Mouse (Mus musculus) A20 (cell line): ENCODE measurements at regions not wholly inside any gene's neighbourhood (a gene's known extent, or its start where the extent isn't known, plus 50 kb on each side); places are given as distances from the start of the nearest gene placed in this dataset.

Experiments used
- DNase-seq: peaks from one replicate; pipeline ENCODE4 v3.0.0-alpha.2; 2011; ENCODE audit warnings: low read depth, low spot score

DNA sequence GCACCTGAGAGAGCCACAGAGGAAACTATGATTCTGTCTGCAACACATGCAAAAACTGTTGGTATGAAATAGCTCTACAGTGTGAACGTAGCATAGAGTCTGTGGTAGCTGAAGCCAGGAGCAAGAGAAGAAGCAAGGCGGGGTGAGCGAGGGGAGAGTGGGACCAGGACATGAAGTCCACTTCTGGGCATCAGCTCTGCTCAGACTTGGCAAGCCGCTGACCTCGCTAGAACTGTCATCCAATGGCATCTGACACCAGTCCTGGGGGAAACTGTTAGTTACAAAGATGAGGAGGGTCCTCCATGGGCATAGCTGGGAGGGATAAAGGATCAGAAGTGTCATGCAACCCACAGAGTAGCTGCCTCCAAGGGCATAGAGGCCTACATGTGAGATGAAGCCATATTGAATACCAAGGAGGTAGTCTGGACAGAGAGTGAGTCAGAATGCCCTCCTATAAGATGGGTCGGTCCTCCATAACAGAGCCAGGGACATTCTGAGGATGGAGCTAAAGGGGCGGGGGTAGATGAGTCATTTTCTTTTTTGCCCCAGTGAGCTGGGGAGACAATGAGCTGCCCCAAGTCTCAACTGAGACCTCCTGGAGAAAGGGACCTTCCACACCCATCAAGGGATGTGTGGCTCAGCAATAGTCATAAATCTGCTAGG lies 102.0 kb downstream of the 1810010D01Rik start:
- no peak for DNase-seq

DNA sequence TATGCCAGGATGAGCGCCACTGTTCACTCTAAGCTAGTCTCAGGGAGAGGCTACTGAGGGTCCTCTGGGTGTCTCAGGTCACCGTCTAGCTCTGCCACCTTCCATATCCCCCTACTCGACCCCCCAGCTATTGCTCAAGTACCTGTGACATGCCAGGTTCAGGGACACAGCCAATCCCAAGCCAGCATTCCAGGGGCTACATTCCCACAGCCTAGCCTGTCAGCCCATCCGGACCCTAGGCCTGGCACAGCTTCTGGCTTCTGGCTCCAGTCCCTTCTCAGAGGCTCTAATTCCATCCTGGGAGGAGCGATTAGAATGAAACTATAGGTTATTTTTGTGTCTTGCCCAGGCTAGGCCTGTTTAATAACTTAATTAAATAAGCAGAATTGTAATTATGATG lies 105.2 kb downstream of the 1810010D01Rik start:
- DNase-seq = no peak

DNA sequence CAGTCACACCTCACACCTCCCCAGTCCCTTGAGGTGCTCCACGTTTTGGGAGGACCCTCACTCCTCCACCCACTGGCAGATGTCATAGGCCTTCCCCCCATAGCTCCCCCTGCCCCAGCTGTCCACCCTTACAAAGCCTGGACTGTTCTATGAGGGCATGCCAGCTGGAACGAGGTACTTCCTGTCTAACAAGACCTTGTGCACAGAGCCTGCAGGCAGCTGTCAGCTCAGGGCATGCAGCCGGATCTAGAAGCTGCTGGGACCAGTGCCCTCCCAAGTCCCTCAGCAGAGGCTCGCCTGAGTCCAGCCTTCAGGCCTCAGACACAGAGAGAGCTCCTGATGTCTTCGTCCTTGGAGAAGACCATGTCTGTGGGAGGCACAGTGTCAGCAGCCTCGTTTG lies 105.7 kb downstream of the 1810010D01Rik start:
- DNase-seq = no peak

DNA sequence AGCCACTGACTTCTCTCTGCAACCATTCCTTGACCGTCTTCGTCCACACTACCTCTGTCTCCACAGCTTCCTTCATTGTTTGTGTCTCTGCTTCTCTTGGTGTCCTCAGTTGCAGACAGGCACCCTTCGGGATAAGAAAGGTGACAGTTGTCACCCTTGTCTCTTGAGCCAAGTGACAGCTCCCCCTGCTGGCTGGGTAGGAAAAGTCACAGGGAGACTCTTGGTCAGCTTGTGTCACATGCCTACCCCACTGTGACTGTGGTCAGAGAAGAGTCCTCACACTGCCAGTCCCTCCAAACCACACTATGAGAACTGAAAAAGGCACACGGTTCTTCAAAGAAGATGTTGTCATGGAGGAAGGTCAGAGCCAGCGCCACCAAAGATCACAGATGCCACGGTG lies 109.6 kb downstream of the 1810010D01Rik start:
- DNase-seq = peak; percentile 41

DNA sequence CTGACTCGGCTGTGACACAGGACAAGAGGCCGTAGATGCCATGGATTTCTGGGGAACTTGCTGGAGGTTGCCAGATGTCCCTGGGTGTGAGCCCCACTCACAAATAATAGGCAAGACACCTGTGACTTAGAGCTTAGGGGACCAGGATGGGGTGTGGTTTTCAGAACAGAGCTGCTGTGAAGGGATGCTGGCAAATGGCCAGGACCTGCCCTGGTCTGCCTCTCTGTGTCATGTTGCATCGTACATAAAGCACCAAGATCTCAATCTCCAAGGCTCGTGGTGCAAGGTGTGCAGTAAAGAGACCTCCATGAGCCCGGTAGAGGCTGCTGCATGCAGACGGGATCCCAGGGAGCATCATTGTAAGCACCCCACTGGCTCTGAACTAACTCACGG lies 113.8 kb downstream of the 1810010D01Rik start:
- no peak for DNase-seq

DNA sequence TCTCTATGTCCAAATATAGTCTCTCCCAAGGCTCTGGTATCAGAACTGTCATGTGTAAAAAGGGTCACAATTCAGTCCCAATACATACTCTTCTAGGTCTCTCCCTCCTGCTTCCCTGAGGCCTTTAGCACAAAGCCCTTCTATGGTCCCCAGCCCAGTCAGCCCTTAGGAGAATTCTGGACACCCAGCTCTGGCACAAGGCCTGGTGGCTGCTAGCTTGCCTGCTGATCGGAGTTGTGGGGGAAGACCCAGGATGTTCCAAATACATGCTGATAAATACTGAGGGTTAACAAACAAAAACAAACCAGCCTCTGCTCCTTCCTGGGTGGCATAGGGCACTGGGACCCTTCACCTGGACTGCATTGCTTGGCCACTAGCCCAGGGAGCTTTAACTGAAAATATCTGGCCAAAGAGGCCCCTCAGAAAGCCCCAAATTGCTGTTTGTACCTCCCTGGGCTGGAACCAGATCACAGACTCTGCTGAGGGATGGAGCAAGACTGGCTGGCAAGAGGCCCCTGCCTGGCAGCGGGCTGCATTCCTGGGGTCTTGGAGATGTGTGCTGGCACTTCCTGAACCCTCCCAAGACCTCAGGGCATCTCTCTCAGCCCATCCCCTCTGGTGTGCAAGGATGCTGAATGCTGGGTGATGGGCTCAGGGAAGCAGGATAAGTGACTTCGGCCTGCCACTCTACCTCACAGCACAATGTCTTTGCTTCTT lies 114.3 kb downstream of the 1810010D01Rik start:
- no peak for DNase-seq

DNA sequence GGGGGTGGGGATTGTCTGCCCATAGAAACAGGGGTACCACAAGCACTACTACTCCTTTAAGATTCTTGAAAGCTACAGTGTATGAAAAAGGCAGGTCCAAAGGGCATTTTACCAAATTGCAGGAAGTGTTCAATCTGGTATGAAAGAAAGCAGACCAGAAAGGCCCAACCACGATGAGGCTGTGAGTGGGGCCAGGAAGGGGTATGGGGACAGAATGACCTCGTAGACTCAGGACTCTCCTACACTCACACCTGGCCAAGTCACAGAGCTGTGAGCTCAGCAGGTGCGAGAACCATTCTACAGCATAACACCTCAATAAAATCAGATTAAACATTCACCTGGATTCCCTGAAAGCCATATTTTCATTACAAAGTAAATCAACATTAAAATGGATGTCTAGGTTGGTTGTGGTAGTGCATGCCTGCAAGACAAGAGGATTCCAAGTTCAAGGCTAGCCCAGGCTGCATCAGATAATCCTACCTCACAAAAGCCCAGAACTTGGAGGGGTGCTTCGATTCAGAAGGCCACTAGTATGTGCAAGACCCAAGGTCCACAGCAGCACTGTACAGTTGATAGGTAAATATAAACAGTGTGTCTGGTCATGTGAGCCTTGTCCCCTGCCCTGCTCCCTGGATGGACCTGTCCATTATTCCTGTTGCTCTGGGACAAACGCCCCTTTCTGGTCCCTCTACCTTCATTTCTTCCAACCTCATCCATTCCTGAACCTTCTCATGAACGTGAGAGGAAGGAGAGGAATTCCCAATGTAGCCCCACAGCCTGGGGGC lies 115.3 kb downstream of the 1810010D01Rik start:
- DNase-seq = no peak

DNA sequence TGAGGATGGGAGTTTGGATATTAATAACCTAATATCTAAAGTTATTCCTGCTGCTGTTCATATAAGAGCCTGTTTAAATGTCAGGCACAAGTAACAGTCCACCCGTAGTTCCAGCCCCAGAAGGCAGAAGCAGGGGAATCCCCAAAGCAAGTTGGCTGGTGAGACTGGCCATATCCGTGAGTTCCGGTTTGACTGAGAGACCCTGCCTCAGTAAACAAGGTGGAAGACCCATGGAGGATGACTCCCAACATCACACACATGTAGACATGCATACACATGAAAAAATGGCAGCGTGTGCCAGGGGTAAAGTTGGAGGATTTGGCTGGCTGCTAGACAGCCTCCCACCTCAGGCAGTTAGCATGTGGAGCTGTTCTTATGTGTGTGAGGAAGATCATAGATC lies 117.1 kb downstream of the 1810010D01Rik start:
- no peak for DNase-seq

DNA sequence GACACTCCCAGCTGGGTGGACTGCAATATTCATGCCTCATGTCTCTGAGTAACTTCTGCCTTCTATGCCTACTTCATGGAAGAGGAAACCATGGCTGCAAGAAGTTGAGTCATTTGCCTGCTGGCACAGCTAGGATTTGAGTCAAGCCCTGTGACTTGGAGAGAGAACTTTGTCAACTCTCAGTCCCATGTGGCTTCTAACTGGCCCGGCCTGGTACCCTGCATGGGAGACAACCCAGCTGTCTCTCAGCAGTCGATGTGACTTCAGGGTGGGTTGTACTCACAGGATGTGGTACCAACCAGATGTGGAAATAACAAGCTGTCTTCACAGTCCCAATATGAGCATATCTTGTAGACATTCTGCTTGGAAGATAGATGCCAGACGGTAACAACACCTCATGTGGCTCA lies 118.6 kb downstream of the 1810010D01Rik start:
- no peak for DNase-seq

DNA sequence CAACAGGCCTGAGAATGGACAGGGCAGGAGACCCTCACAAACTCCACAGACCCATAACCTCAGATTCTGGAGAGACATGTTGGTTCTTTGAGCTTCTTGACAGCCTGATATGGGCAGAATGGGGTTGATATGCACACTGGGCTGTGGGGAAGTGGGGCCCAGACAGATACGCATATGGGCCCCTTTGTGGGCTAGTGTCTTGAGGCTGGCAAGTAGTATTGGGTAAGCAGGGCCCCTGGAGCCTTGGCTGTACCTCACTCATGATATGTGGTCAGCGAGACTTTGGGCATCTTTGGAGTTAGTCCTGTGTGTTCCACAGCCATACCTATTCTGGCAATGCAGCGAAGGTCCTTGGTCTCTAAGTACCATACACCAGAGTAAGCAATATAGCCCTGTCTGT lies 119.3 kb downstream of the 1810010D01Rik start:
- DNase-seq = no peak

DNA sequence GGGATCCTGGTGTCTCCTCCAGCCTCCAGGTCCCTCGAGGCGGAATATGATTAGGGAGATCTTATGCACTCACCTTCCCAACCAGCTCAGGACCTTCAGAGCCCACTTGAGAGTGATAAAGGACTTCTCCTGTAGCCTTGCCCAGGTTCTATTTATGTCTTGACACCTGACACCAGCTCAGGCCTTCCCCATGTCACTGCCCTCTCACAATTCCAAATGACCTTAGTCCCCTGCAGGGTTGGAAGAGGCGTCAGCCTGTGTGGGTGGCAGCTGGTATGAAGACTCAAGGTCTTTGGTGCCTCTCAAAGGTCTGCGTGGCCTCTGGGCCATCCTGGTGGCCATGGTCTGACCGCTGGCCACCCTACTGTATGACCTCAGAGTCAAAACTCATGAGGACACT lies 120.1 kb downstream of the 1810010D01Rik start:
- no peak for DNase-seq

DNA sequence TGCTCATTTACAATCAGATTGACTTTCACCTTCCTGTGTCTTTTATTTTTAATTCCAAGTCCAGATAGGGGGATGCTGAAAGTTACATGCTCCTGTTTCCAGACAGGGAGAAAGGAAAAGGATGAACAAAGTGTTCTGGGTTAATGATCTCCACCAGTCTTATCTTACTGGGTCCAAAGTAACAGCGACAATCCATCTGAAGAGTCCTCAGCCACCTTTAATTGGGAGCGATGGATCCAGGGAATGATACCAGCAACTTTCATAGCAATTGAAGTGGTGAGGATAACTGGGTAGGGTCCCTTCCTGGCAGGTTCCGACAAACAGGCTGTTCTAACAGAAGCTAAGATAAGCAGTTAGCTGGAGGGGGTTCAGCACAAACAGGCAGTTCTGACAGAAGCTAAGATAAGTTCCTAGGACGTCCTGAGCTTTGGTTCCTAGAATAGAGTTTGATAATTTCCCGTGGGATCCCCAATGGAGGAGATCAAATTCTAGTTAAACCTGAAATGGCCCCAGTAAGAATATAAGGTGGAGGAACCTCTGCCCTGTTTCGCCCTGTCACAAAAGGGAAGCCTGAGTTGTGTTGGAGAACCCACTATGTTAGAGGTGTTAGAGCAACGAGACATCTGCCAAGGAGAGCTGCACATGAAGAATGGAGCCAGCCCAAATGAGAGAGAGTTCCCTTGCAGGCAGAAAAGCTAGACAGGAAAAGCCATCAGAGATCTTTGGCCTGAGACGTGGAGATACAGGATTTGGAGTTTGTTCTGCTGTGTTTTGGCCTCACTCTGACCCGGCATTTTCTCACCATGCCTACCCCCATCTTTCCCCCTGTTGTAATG lies 124.8 kb downstream of the 1810010D01Rik start:
- no peak for DNase-seq

DNA sequence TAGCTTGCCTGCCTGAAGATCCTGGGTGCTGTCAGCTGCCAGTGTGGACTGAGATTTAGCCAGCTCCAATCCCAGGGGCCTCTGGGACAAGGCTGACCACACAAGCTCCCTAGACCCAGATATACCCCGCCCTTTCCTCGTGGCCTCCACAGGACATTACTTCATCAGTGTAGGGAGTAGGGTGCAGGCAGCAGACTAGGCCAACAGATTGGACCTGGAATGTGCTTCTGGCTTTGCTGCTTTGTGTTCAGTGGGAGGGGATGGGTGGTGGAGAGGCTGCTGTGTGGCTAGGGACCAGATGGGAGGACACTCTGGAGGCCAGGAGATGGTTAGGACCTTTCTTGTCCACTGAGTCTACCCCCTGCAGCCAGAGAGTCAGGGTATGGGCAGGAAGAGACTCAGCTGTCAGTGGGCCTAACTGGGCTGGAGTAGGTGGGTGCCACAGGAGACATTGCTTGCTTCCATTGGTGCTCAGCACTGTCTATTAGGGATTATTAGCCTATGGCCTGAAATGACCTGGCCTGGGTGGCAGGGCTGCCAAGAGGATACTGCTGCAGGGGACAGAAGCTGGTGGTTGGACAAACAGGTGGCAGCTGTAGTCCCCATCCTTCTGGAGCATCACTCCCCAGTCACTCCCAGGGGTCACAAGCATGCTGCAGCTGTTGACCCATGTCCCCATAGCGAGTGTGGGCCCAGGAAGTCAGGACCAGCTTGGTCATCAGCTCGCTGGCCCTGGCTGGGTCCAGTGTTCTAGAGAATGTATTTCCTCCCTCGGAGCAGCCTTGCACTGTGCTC lies 132.5 kb upstream of the Ccnd1 start:
- no peak for DNase-seq

DNA sequence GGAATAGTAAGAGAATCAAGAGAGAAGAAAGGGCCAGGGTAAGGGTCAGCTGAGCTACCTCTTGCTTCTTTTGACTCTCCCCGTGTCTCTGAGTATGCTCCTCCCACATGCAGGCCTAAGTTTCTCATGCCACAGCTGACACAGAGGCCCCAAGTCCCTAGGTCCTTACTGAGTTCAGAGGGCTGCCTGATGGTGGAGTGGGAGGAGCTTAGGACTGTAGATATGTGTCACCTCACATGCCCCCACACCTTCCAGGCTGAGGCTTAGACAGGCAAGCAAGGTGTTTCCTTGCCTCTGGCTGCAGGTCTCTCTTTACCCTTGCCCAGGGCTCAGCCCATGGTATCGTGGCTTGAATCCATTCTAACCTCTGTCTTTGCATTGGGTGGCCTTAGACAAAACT lies 131.8 kb upstream of the Ccnd1 start:
- no peak for DNase-seq

DNA sequence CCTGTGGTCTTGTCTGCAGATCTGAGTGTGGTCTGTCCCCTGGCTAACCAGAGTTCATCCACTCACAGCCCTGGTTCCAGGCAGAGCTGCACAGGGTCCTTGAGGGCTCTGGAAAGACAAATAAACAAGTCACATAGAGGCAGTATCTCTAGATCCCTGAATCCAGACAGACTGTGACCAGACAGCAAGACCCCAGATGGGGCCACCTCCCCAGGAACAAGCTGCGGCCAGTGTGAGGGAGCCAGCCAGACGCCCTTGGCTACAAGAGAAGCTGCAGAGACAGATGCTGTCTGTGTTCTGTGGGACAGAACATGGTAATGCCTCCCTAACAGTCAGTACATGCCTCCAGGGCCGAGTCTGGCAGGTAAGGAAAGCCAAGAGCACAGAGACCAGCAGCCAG lies 127.6 kb upstream of the Ccnd1 start:
- no peak for DNase-seq

DNA sequence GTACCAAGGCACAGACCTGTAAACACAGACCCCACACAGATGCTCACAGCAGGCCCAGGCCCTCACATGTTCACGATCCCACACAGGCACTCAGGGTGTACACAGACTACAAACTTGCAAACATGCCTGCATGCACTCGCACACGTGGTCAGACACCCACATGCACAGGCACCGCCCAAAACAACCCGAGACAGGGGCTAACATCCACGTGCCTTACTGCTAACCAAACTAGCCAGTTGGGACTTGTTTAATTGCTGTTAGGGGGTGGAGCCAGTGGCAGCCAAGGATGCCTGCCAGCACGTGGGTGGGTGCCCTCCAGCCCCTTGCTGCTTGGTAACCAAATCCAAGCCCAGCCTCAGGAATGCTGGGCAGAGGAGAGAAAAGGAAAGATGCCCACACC lies 116.6 kb upstream of the Ccnd1 start:
- no peak for DNase-seq

DNA sequence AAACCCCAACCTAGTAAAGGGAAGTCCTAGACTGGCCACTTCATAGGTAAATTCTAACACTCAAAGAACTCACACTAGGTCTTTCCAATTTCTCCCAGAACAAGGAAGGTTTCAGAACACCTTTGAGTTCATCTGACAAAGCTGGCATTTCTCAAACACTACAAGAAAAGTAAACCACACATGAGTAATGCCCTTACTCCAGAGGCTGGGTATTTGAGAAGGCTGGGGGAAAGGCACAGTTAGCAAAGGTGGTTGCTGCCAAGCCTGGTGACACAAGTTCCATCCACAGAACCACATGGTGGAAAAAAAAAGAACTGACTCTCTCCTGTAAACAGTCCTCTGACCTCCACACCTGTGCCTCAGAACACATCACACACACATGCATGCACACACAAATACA lies 111.9 kb upstream of the Ccnd1 start:
- DNase-seq = no peak

DNA sequence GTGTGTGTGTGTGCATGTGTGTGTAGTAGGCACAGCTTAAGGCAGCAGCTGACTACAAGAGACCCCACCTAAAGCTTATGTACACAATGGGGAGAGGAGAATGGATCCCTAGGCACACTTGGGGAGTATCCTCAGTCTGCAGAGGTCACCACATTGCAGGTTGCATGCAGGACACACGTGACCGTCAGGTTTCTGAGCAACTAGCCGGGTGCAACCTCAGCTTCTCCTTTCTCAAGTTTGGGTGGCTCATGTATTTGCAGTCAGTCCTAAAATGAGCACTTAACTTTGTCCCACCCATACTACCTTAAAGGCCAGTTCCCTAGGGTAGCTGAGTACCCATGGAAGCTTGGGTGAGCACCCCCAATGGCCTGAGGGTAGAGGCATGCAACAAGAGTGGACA lies 111.0 kb upstream of the Ccnd1 start:
- DNase-seq = no peak

DNA sequence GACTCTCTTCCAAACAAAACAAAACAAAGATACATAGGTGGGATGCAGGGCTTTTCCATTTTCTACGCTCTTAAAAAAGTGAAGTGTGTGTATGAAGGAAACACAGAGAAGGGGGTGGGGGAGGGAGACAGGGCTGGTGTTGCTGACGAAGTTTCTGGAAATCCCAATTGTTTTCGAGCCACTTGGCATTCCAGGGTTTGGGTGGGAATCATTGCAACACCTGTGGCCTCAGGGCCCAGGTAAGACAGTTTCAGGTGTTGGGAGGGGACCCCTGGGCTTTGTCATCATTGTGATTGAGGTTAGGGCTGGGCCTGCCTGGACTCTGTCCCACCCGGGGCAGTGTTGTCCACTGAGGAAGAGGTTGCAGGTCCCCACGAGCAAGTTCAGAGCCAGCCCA lies 108.8 kb upstream of the Ccnd1 start:
- no peak for DNase-seq

DNA sequence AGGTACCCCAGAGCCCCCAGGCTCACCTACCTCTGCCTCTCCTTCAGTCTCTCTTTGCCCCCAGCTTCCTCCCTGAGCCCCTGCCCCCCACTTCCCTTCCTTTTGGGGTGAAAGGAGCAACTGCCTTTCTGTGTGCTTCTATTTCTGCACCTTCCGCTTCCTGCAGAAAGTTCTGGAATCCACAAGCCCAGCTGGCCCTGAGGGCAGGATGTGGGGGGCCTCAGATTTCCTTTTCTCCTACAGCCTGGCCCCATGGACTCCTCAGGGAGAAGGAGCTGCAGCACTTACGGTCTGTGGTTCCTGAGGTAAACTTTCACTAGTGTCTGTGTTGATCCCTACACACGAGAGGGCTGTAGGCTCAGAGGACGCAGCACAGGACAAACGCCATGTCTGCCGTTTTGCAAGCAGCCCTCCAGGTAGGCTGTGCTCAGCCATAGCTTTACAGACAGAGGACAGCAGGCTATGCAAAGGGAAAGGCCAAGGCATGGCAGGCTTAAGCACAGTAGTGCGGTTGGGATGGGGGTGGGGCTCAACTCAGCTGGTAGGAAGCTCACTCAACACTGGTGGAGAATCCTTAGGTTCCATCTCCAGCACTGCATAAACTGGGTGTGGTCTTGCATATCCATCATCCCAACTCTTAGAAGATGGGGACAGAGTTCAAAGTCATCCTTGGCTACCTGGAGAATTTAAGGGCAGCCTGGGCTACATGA lies 108.2 kb upstream of the Ccnd1 start:
- no peak for DNase-seq
